Mouse (Mus musculus) intestine, postnatal 0 days (tissue): ENCODE results near the gene Serhl. TPM values are rescaled to one million over a fixed set of nuclear protein-coding genes. Genes with fewer than 3 reads are reported as not detected.
A peak's percentile ranks its signal among the peaks of the same experiment; 100 is the strongest.

Experiments
- ATAC-seq: fragments of 200-750 bp; cut with Nextera tagmentation; 2 replicates; pipeline ENCODE4 v1.8.0; 2017; ENCODE audit warnings: mild to moderate bottlenecking, moderate TSS enrichment, moderate library complexity
- H3K27ac ChIP-seq: fragments of 300-500 bp; sonication (generic); 2 replicates; pipeline ENCODE4 v1.5.1; 2014; ENCODE audit warnings: mild to moderate bottlenecking, low read depth, low read length, moderate library complexity
- H3K27me3 ChIP-seq: fragments of 300-500 bp; sonication (generic); replicated peaks from 2 replicates; pipeline ENCODE4 v1.6.1; 2014; ENCODE audit warnings: low read length, mixed read lengths; ENCODE audit not compliant: control insufficient read depth, insufficient read depth
- H3K36me3 ChIP-seq: fragments of 300-500 bp; sonication (generic); 2 replicates; pipeline ENCODE4 v1.6.1; 2014; ENCODE audit warnings: mild to moderate bottlenecking, moderate library complexity; ENCODE audit not compliant: control insufficient read depth, insufficient read depth
- H3K4me1 ChIP-seq: fragments of 300-500 bp; sonication (generic); replicated peaks from 2 replicates; pipeline ENCODE4 v1.6.1; 2014; ENCODE audit warnings: antibody characterized with exemption, low read length, mixed read lengths; ENCODE audit not compliant: control insufficient read depth, insufficient read depth
- H3K4me2 ChIP-seq: fragments of 300-500 bp; sonication (generic); replicated peaks from 2 replicates; pipeline ENCODE4 v1.6.1; 2014; ENCODE audit warnings: low read depth, mild to moderate bottlenecking, moderate library complexity
- H3K4me3 ChIP-seq: fragments of 300-500 bp; sonication (generic); 2 replicates; pipeline ENCODE4 v1.5.1; 2014; ENCODE audit warnings: low read depth, low read length
- H3K9ac ChIP-seq: fragments of 300-500 bp; sonication (generic); 2 replicates; pipeline ENCODE4 v1.6.1; 2014; ENCODE audit warnings: mild to moderate bottlenecking, low read depth, low read length
- H3K9me3 ChIP-seq: fragments of 300-500 bp; sonication (generic); 2 replicates; pipeline ENCODE4 v1.6.1; 2016; ENCODE audit warnings: mixed run types; ENCODE audit not compliant: control insufficient read depth
- CTCF ChIP-seq: sonication (generic); IDR thresholded peaks from 2 replicates; pipeline ENCODE4 v1.5.1; 2016; ENCODE audit warnings: low read depth, mild to moderate bottlenecking, control low read depth, antibody characterized with exemption, moderate library complexity
- WGBS: fragments of 180-500 bp; shearing (Covaris S2); extraction: QIAGEN DNeasy Blood & Tissue Kit; methylation state at CpG from one replicate; pipeline ENCODE4 v1.1.7; 2014; 5-methylcytosine and 5-hydroxymethylcytosine counted together
- polyA plus RNA-seq: library from polyadenylated mRNA; unstranded; fragments of >200 nt; fragmentation: Nextera tagmentation; extraction: Ambion mirVana; gene quantifications from 2 replicates; pipeline ENCODE4 v1.2.1, GENCODE M21; 2015

Serhl gene
- polyA plus RNA-seq, 1 experiment from 2014 or later: 58.5 TPM

DNA sequence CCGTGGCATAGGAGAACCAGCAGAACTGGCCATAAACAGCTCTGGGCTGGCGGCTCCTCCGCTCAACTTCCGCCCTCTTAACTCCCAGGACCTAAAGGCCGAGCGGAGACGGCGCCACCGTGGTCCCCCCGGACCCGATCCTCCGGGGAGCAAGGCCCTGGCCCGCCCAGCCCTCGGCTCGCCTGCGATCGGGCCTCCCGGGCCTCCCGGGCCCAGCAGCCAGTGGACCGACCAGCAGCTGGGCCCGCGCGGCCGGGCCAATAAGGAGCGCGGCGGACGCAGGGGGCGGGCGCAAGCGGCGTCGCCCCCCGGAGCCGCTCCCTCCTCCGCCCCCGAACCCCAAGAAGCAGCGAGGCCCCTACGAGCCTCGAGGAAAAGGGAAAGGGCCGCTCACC is 59.5 kb downstream of the Serhl start:
- WGBS: under 1% methylated on average over 41 of the region's 41 CpGs
- H3K4me3 ChIP-seq: peak overlapping the region; percentile 90
- H3K9me3 ChIP-seq: no peaks in the 10 kb centered on the region
- ATAC-seq: peak; percentile 78
- peak overlapping the region; percentile 96 for H3K9ac ChIP-seq
- no peaks in the 10 kb centered on the region for H3K4me1 ChIP-seq
- no peak for TF ChIP-seq CTCF
- no peaks in the 10 kb centered on the region for H3K27me3 ChIP-seq
- peaks cover 19% of the 10 kb centered on the region for H3K36me3 ChIP-seq
- peak overlapping the region; percentile 77 for H3K4me2 ChIP-seq
- peak overlapping the region; percentile 99 for H3K27ac ChIP-seq

- no peaks in the 10 kb centered on the region for H3K4me1 ChIP-seq
- no peaks in the 10 kb centered on the region for H3K27me3 ChIP-seq
- H3K4me3 ChIP-seq: peak within 1 kb of the TSS; percentile 90
- ATAC-seq: peak; percentile 92
- no peak for TF ChIP-seq CTCF
- WGBS: under 1% methylated on average over 56 of the region's 56 CpGs
- no peaks in the 10 kb centered on the region for H3K9me3 ChIP-seq
- H3K4me2 ChIP-seq: peak within 1 kb of the TSS; percentile 77
- H3K27ac ChIP-seq: peak within 1 kb of the TSS; percentile 99
- H3K36me3 ChIP-seq: peaks cover 26% of the 10 kb centered on the region
- peak within 1 kb of the TSS; percentile 96 for H3K9ac ChIP-seq
Observed at GRCm38 (mm10) chr15:83149196-83150072, 60.1 kb downstream of the Serhl start, which contains the start of gene Poldip3. TSS of gene Poldip3 (minus strand) at chr15:83149384.

DNA sequence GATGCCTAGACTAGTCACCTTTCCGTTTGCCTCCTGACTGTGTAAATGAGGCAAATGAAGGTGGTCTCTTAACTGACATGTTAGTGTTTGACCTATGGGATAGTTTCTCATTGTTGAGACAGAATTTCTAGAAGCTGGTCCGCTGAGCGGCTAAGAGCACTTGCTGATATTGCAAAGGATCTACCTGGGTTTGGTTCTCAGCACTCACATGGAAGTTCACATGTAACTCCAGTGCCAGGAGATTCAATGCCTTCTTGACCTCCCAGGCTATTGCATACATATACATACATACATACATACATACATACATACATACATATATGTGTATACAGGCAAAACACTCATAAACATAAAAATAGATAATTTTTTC is 60.8 kb downstream of the Serhl start:
- Histone ChIP-seq H3K36me3 (peaks cover 28% of the 10 kb centered on the region), H3K9me3 (no peaks in the 10 kb centered on the region), H3K27me3 (no peaks in the 10 kb centered on the region), H3K4me2 (peak overlapping the region; percentile 77), H3K4me3 (0 out of 2 replicates have a peak overlapping the region, but pooled peaks have one; percentile 1), H3K27ac (peak overlapping the region; percentile 99), H3K9ac (0 out of 2 replicates have a peak overlapping the region, but pooled peaks have one; percentile 96), H3K4me1 (no peaks in the 10 kb centered on the region)
- TF ChIP-seq CTCF: no peak
- WGBS: 12% methylated on average over 3 of the region's 3 CpGs
- ATAC-seq: no peak

DNA sequence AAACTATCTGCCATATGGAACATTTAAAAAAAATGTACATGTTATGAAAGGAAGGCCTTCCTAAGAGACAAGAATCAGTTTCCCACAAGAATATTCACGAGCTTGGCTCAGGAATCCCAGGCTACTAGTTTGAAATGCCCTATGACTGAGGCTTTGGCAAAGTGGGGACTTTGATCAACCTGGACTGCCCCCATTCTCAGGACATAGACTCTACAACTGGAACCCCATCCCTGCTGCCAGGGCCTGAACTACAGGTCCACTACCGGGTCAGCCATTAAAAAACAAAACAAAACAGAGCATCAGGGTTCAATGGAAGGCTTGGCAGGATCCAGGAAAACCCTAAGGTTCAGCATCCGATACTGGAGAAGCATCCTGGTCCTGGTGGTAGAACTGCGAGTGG is 61.4 kb downstream of the Serhl start:
- H3K27ac ChIP-seq: no peak overlapping the region
- peaks cover 28% of the 10 kb centered on the region for H3K36me3 ChIP-seq
- H3K4me3 ChIP-seq: no peak overlapping the region
- H3K4me1 ChIP-seq: no peaks in the 10 kb centered on the region
- no peak for ATAC-seq
- no peak overlapping the region for H3K9ac ChIP-seq
- no peaks in the 10 kb centered on the region for H3K9me3 ChIP-seq
- no peak for TF ChIP-seq CTCF
- no peaks in the 10 kb centered on the region for H3K27me3 ChIP-seq
- H3K4me2 ChIP-seq: no peak overlapping the region
- 86% methylated on average over 4 of the region's 4 CpGs for WGBS

DNA sequence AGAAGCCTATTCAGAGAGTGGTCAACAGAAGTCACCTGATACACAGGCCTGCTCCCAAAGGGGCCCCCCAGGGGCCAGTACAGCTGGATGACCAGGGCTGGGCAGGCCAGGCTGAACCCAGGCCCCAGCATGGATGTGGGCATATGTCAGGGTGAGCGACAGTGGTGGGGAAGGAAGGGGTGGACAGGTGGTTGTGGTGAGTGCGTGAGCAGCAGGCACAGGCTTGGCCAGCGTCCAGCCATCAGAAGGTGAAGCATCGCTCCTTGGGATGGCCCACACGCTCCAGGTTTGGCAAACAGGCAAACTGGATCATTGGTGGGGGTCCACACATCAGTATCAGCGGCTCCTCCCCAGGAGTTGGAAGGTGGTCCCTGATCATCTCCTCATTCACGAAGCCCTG is 65.0 kb downstream of the Serhl start:
- Histone ChIP-seq H3K9me3 (no peaks in the 10 kb centered on the region), H3K27ac (no peak overlapping the region), H3K36me3 (peaks cover 47% of the 10 kb centered on the region), H3K27me3 (no peaks in the 10 kb centered on the region), H3K9ac (no peak overlapping the region), H3K4me1 (no peaks in the 10 kb centered on the region), H3K4me2 (no peak overlapping the region), H3K4me3 (no peak overlapping the region)
- WGBS: 95% methylated on average over 7 of the region's 7 CpGs
- no peak for TF ChIP-seq CTCF
- no peak for ATAC-seq

- no peak for TF ChIP-seq CTCF
- Histone ChIP-seq H3K27ac (no peak overlapping the region), H3K27me3 (no peaks in the 10 kb centered on the region), H3K4me2 (no peak overlapping the region), H3K9ac (no peak overlapping the region), H3K4me3 (no peak overlapping the region), H3K36me3 (peaks cover 58% of the 10 kb centered on the region), H3K4me1 (no peaks in the 10 kb centered on the region), H3K9me3 (no peaks in the 10 kb centered on the region)
- 65% methylated on average over 6 of the region's 6 CpGs for WGBS
- no peak for ATAC-seq
Observed at GRCm38 (mm10) chr15:83155672-83156419, 66.5 kb downstream of the Serhl start.
